Mouse (Mus musculus) E14TG2a.4 (cell line): ENCODE measurements around the gene Nt5m.

Source experiments
- CTCF ChIP-seq: conservative IDR thresholded peaks from 2 replicates; pipeline ENCODE4 v1.5.1; 2014; ENCODE audit warnings: low read length
- NANOG ChIP-seq: IDR thresholded peaks from 2 replicates; pipeline ENCODE4 v1.6.1; 2014; ENCODE audit warnings: borderline replicate concordance, low read length, mixed read lengths

GRCm38 (mm10) chr11:59809670-59810474 lies 29.4 kb upstream of the Nt5m start, which contains the start of gene Flcn:
- TF ChIP-seq CTCF (no peak), NANOG (no peak)
